ENCODE assay signal across 21 mouse cellular contexts in genomic region chr14:92833646-92834045, GRCm38 (mm10).
DNase-seq lines count a peak whose midpoint lies in the region; ATAC-seq lines count a peak whose summit lies in the region.
"Had no signal": no experiment of that assay in that cellular context is flagged by ENCODE, and none has a peak within 500 bp of the region (broad histone marks: within the 10 kb centered on the region; RNA-seq: fewer than 3 reads in every experiment).

No protein-coding gene starts in this region.

- peak; percentile 14 for DNase-seq in adrenal gland, adult 2 months
- DNase-seq in adrenal gland, postnatal 25 days, result no peak
- DNase-seq in adrenal gland, postnatal 36 days, result peak; percentile 2 to 41
- DNase-seq in adrenal gland, postnatal 4 days (ENCODE audit: low spot score in 2 of 2), result no peak
- DNase-seq in 3T3-L1 (ENCODE audit: low read depth, low spot score), result peak; percentile 94
- peak; percentile 31 for DNase-seq in adipocyte (ENCODE audit: low spot score)
- DNase-seq in embryo, embryonic 11 days, result no peak
- DNase-seq: B cell, adult 2 months; cerebellum, adult 18-20 months; cerebellum, adult 9-11 months; gastrocnemius, postnatal 25 days; heart, adult 18-20 months; heart, postnatal 36 days; kidney, adult 11 months; kidney, adult 8-10 months had no signal

- no peak for ATAC-seq in frontal cortex, adult (ENCODE audit: low TSS enrichment)
- ATAC-seq: activated CD4-positive, CD25-positive, alpha-beta regulatory T cell, adult 4 months; forebrain, embryonic 13.5 days; forebrain, embryonic 16.5 days; hindbrain, embryonic 16.5 days; intestine, embryonic 15.5 days had no signal

Comparison
In these comparisons a context has a peak if more than half of its experiments do, and no peak if none do; other contexts are left out.
1. DNase-seq: peak in adrenal gland, adult 2 months (single experiment), adrenal gland, postnatal 36 days (2 of 2), 3T3-L1 (single experiment) and adipocyte (single experiment); none in adrenal gland, postnatal 25 days (single experiment), adrenal gland, postnatal 4 days (0 of 2) and embryo, embryonic 11 days (single experiment).